Mouse (Mus musculus) retina, postnatal 7 days (tissue): Measurements from ENCODE around the gene Tcirg1.

Experiments
- DNase-seq: peaks from one replicate; pipeline ENCODE4 v3.0.0-alpha.2; 2012; ENCODE audit warnings: low read depth, low spot score

The Tcirg1 gene

GRCm38 (mm10) chr19:3851979-3852681, 54.8 kb downstream of the Tcirg1 start:
- DNase-seq, result no peak

DNA sequence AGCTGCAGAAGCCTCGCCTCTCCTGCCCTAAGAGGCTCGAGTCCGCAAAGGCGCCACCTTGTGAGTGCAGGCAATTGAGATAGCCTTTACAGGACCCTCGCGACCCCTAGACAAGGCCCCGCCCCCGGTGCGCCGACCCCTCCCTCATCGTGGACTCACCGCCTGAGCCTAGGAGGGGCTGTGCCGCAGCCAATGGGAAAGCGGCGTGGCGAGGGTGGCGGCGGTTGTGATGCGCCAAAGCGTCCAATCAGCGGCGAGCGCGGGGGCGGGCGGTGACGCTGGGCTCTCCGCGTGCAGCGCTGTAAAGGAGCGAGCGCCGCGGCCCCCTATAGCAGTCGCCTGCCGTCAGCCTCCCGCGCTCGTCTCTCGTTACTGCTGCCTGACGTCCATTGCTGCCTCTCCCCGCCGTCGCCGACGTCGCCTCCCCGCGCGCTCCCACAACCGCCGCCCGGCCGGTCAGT, 55.4 kb downstream of the Tcirg1 start, which contains the start of gene Chka:
TSS of gene Chka (plus strand) at position 272 of the 461 bp plus-strand sequence.
- peak; percentile 90 for DNase-seq

- DNase-seq, result no peak
Observed at GRCm38 (mm10) chr19:3850847-3851469, 56.0 kb downstream of the Tcirg1 start.

- DNase-seq, result no peak
Observed at GRCm38 (mm10) chr19:3850076-3850475, 56.9 kb downstream of the Tcirg1 start.

- no peak for DNase-seq
Observed at GRCm38 (mm10) chr19:3849251-3849650, 57.7 kb downstream of the Tcirg1 start.

GRCm38 (mm10) chr19:3848207-3848808, 58.6 kb downstream of the Tcirg1 start:
- DNase-seq, result no peak

DNA sequence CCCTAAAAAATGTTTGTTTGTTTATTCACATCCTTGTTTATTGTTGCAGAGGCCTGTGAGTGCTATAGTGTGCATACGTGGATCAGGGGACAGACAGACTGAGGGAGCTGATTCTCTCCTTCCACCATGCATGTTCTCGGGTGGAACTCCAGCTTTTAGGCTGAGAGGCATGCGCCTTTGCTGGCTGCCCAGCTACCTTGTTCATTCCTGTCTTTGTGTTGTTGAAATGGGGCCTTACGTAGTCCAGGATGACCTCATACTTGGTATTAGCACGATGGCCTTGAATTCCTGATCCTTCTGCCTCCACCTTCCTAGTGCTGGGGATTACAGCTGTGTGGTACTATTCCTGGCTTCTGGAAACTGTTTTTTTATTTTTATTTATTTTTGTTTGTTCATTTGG, 59.2 kb downstream of the Tcirg1 start:
- no peak for DNase-seq

- no peak for DNase-seq
Observed at GRCm38 (mm10) chr19:3846676-3847604, 60.0 kb downstream of the Tcirg1 start.
